Mouse (Mus musculus): Measurements from ENCODE around the gene Rwdd3.

Gene Rwdd3

GRCm38 (mm10) chr3:121171243-121171871, at the start of gene Rwdd3:
Gene Rwdd3 (minus strand): TSS chr3:121171695.
- in situ Hi-C loops (cut with MboI): loop anchor here (25.0 kb wide), 1 partner anchor 341 kb away; no protein-coding TSS in a partner anchor

- in situ Hi-C loops (cut with MboI): no loop called here
Observed at GRCm38 (mm10) chr3:121217011-121217410, 45.5 kb upstream of the Rwdd3 start.

- in situ Hi-C loops (cut with MboI): no loop called here
Observed at GRCm38 (mm10) chr3:121213501-121213900, 42.0 kb upstream of the Rwdd3 start.

- in situ Hi-C loops (cut with MboI): no loop called here
Observed at GRCm38 (mm10) chr3:121212156-121212555, 40.7 kb upstream of the Rwdd3 start.

GRCm38 (mm10) chr3:121208994-121209393, 37.5 kb upstream of the Rwdd3 start:
- in situ Hi-C loops (cut with MboI): no loop called here

- in situ Hi-C loops (cut with MboI): no loop called here
Observed at GRCm38 (mm10) chr3:121206202-121206882, 34.8 kb upstream of the Rwdd3 start.

- in situ Hi-C loops (cut with MboI): no loop called here
Observed at GRCm38 (mm10) chr3:121202638-121203037, 31.1 kb upstream of the Rwdd3 start.

GRCm38 (mm10) chr3:121201012-121201747, 29.7 kb upstream of the Rwdd3 start:
- in situ Hi-C loops (cut with MboI): no loop called here

- in situ Hi-C loops (cut with MboI): no loop called here
Observed at GRCm38 (mm10) chr3:121189199-121189598, 17.7 kb upstream of the Rwdd3 start.

GRCm38 (mm10) chr3:121187510-121187909, 16.0 kb upstream of the Rwdd3 start:
- in situ Hi-C loops (cut with MboI): no loop called here

GRCm38 (mm10) chr3:121186925-121187324, 15.4 kb upstream of the Rwdd3 start:
- in situ Hi-C loops (cut with MboI): no loop called here

- in situ Hi-C loops (cut with MboI): no loop called here
Observed at GRCm38 (mm10) chr3:121185197-121185596, 13.7 kb upstream of the Rwdd3 start.

- in situ Hi-C loops (cut with MboI): no loop called here
Observed at GRCm38 (mm10) chr3:121176011-121176410, 4.5 kb upstream of the Rwdd3 start.

- in situ Hi-C loops (cut with MboI): loop anchor here (25.0 kb wide), 1 partner anchor 338 kb away; no protein-coding TSS in a partner anchor
Observed at GRCm38 (mm10) chr3:121174248-121174945, 2.9 kb upstream of the Rwdd3 start.

- in situ Hi-C loops (cut with MboI): loop anchor here (25.0 kb wide), 1 partner anchor 340 kb away; no protein-coding TSS in a partner anchor
Observed at GRCm38 (mm10) chr3:121172718-121173117, 1.2 kb upstream of the Rwdd3 start.

GRCm38 (mm10) chr3:121171872-121172265, 374 bp upstream of the Rwdd3 start:
- in situ Hi-C loops (cut with MboI): loop anchor here (25.0 kb wide), 1 partner anchor 340 kb away; no protein-coding TSS in a partner anchor

- in situ Hi-C loops (cut with MboI): loop anchor here (25.0 kb wide), 1 partner anchor 342 kb away; no protein-coding TSS in a partner anchor
Observed at GRCm38 (mm10) chr3:121170631-121171030, 864 bp downstream of the Rwdd3 start.

- in situ Hi-C loops (cut with MboI): loop anchor here (10.0 to 25.0 kb wide), 2 partner anchors 125 to 343 kb away; partner anchors contain the start of gene Alg14
Observed at GRCm38 (mm10) chr3:121169092-121169942, 2.2 kb downstream of the Rwdd3 start.

GRCm38 (mm10) chr3:121168581-121168980, 2.9 kb downstream of the Rwdd3 start:
- in situ Hi-C loops (cut with MboI): loop anchor here (10.0 to 25.0 kb wide), 2 partner anchors 126 to 344 kb away; partner anchors contain the start of gene Alg14

GRCm38 (mm10) chr3:121163271-121163819, 8.2 kb downstream of the Rwdd3 start:
- in situ Hi-C loops (cut with MboI): loop anchor here (10.0 to 25.0 kb wide), 2 partner anchors 131 to 349 kb away; partner anchors contain the start of gene Alg14

Data from mature B cell (primary cell).